Mouse (Mus musculus) layer of hippocampus, adult 18-20 months (tissue): ENCODE data around the gene Adamts9. TPM values are rescaled to one million over a fixed set of nuclear protein-coding genes. Genes with fewer than 3 reads are reported as not detected.
A peak's percentile ranks its signal among the peaks of the same experiment; 100 is the strongest.

Source experiments
- DNase-seq, 2 experiments: peaks; one replicate each; pipeline ENCODE4 v3.0.0; 2022; ENCODE audit warnings: low spot score in 2 of 2
- long read RNA-seq: library from polyadenylated mRNA; stranded (forward); transcript quantifications from one replicate; pipeline ENCODE4 v2.0.0, GENCODE M21; 2021
- total RNA-seq, 2 experiments: library from RNA; stranded (reverse); gene quantifications; 2 replicates each; pipeline ENCODE4 v1.2.3; 2021

Adamts9 gene
- total RNA-seq: 1 to 10 TPM; 7.9 to 9.1 TPM
- long read RNA-seq, full-length matches to known transcripts: 1 of 9 reads
- long read RNA-seq, partial matches to known transcripts: 3 of 9 reads
- long read RNA-seq, other reads (novel, unspliced or antisense): 5 of 9 reads

GRCm38 (mm10) chr6:92943057-92943781, at the start of gene Adamts9:
Adamts9 (minus strand) TSS chr6:92943492.
- DNase-seq: peak; percentile 48 to 68

- DNase-seq: no peak
Measured at GRCm38 (mm10) chr6:92991616-92992015, 48.3 kb upstream of the Adamts9 start.

- no peak for DNase-seq
Measured at GRCm38 (mm10) chr6:92988620-92988998, 45.3 kb upstream of the Adamts9 start.

DNA sequence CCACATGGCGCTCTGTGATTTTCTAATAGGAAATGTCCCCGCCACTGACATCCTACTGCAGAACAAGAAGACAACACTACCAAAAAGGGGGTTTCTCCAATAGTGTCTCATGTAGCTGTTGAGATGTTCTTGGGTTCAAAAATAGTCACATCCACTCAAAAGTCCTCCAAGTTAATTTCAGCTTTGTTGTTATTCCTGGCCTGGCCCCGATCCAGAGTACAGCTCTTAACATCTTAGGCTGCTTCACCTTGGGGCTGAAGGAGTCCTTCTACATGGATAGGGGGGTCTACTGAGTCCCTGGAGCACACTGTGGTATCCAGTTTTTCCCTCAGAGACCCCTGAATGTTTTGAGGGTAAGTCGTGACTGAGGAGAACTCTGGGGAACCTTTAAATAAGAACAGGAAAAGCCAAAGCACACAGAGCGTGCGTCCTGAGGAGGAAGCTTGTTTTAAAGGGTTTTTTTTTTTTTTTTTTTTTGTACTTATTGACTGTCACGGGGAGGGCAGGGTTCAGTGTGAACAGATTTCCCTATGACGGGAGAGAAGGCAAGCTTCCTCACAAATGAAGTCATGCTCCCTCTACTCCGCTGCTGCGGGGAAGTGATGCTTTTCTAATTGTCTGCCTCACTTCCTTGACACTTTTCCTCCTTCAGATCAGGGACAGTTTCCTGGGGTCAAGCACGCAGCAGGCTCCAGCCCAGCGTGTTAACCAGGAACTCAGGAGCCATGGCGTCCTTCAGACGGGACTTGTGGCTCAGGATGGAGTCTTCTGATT, 44.7 kb upstream of the Adamts9 start:
- DNase-seq: no peak

DNA sequence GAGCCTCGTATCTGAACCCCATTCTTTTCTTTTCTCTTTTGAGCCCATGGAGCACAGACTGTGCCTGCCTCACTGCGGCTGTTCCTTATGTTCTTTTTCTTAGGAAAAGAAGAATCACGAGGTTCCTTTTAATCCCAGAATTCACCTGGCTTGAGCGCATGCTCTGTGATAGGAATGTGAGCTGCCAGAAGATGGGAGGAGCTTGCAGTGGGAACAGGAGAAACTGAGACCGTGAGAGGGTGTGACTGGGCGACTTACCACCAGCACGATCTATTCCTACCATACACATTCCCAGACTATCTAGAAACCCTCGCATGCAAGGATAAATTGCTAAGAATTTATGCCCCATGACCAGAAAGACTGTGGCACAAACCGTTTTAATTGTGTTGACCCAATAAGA, 44.1 kb upstream of the Adamts9 start:
- no peak for DNase-seq

- DNase-seq: no peak
Measured at GRCm38 (mm10) chr6:92983421-92983820, 40.1 kb upstream of the Adamts9 start.

GRCm38 (mm10) chr6:92981451-92982186, 38.3 kb upstream of the Adamts9 start:
- no peak for DNase-seq

GRCm38 (mm10) chr6:92973340-92973739, 30.0 kb upstream of the Adamts9 start:
- DNase-seq: peak in 1 of 2 experiments; percentile 42

GRCm38 (mm10) chr6:92968718-92969117, 25.4 kb upstream of the Adamts9 start:
- no peak for DNase-seq

DNA sequence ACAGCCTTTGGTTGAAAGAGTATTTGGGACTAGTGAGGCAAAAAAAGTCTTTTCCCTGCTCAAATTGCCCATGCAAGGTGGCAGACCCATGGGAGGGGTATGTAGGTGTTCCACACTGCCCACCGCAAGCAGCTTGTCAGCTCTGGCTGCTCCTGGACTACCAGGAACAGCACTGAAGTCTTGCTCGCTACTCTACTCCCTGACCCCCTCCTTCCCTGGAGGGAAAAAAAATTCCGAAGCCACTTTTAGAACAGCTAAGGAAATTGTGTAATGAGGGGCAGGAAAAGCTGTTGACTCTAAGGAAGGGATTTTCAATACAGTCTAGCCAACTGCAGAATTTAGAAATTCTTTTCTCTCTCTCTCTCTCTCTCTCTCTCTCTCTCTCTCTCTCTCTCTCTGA, 24.9 kb upstream of the Adamts9 start:
- DNase-seq: no peak

- DNase-seq: no peak
Measured at GRCm38 (mm10) chr6:92962966-92963365, 19.7 kb upstream of the Adamts9 start.

GRCm38 (mm10) chr6:92960997-92961396, 17.7 kb upstream of the Adamts9 start:
- no peak for DNase-seq

DNA sequence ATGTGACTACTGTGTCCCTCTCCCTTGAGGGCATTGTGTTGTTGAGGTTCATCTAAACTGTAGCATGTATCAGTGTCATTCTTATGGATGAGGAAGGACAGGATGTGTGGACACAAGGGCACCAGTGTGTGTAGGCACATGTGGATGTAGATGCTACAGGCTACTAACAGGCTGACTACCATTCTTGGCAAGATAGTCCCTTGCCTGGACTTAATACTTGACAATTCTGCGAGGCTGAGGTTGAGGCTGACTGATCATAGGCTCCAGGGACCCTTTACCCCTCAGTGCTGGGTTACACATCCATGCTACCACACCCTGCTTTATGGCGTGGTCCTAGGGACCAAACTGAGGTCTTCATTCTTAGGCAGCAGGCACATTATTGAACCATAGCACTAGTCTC, 16.1 kb upstream of the Adamts9 start:
- no peak for DNase-seq

- DNase-seq: no peak
Measured at GRCm38 (mm10) chr6:92947337-92948042, 4.2 kb upstream of the Adamts9 start.

- DNase-seq: no peak
Measured at GRCm38 (mm10) chr6:92944711-92945110, 1.4 kb upstream of the Adamts9 start.

GRCm38 (mm10) chr6:92944048-92944685, 875 bp upstream of the Adamts9 start:
- no peak for DNase-seq

GRCm38 (mm10) chr6:92941756-92942420, 1.4 kb downstream of the Adamts9 start:
- DNase-seq: peak in 1 of 2 experiments; percentile 12

GRCm38 (mm10) chr6:92941281-92941731, 2.0 kb downstream of the Adamts9 start:
- peak; percentile 56 to 83 for DNase-seq

- DNase-seq: peak; percentile 27 to 47
Measured at GRCm38 (mm10) chr6:92940191-92941131, 2.8 kb downstream of the Adamts9 start.
